Mouse (Mus musculus) T-helper 1 cell (primary cell): ENCODE measurements at regions not wholly inside any gene's neighbourhood (a gene's known extent, or its start where the extent isn't known, plus 50 kb on each side); places are given as distances from the start of the nearest gene placed in this dataset.

Experiments
- in situ Hi-C: fragments of 300-600 bp; cut with MboI, MseI; formaldehyde crosslinking; loops from one replicate; pipeline ENCODE4 v1.15.1; 2025; ENCODE audit warnings: high pct_unique_total_duplicates

DNA sequence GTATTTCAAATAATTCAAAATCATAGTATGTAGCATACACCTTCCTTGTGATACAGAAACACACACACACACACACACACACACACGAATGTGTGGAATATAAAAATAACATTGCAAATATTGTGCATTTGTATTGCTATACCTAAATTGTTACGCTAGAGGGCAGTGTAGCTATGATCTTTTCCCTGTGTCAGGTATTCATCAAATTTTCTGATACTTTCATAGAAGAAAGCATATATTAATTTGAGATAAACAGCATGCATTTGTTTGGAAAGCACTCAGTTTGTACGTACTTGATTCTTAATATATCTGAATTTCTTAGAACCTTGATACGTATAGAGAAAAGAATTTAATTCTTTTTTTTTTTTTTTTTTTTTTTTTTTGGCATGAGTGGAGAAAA is 1700.9 kb upstream of the Sel1l start:
- in situ Hi-C loops, result no loop called here

- in situ Hi-C loops, result no loop called here
Observed at GRCm38 (mm10) chr12:93523465-93523864, 1674.5 kb upstream of the Sel1l start.

DNA sequence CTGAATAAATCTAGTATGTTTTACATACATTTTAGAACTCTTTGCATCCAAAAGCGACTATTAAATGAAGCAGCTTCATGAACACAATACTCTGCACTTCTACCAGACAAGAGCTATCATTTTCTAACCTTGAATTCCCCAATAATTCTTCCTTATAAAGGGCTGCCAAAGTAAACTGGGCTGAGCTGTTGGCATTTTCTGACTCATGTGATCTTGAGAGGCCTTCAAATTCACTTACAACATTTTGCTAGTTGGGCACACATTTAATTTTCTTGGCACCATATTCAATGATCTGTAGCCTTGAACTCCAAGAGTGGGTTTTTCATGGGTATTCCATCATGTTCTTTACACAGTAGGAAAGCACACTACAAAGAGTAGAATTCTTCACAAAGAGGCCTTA is 1637.4 kb upstream of the Sel1l start:
- in situ Hi-C loops, result no loop called here

GRCm38 (mm10) chr12:93462106-93462505 is 1613.1 kb upstream of the Sel1l start:
- in situ Hi-C loops, result no loop called here

- in situ Hi-C loops, result no loop called here
Observed at GRCm38 (mm10) chr12:93449436-93449835, 1600.5 kb upstream of the Sel1l start.

DNA sequence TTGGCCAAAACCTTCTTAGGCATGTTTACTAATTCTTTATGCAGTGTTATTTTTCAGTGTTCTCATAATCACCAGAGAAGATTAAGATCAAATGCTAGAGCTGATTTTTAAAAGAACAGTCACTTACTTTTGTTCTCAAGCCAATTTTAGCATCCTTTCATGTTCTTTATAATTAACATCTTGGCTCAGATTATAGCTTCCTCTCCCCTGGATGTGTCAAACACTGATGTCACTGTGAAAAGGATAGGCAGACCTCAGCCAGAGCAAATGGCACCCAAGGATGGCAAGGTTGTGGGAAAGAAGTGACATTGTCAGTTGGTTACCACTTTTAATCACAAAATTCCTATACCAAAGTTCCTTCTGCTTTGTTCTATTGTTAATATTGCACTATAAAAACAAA is 1580.3 kb upstream of the Sel1l start:
- in situ Hi-C loops, result no loop called here

GRCm38 (mm10) chr12:93427988-93428387 is 1579.0 kb upstream of the Sel1l start:
- in situ Hi-C loops, result no loop called here

GRCm38 (mm10) chr12:93416381-93416780 is 1567.4 kb upstream of the Sel1l start:
- in situ Hi-C loops, result no loop called here

DNA sequence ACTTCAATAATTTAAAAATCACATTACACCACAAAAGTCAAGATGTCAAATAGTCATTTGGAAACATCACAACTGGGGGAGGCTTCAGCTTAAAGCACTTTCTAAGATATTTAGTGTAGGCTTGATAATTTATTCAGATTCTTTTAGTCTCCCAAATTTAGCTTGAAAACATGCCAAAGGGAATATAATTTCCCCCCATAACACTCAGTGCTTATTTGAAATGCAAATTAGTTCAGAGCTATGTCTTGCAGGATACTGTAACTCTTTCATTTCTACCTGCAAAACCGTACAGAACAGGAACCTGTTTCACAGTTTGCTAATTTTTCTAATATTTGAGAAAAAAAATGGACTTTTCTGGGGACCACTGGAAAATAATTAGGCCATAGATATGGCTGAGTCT is 1566.8 kb upstream of the Sel1l start:
- in situ Hi-C loops, result no loop called here

DNA sequence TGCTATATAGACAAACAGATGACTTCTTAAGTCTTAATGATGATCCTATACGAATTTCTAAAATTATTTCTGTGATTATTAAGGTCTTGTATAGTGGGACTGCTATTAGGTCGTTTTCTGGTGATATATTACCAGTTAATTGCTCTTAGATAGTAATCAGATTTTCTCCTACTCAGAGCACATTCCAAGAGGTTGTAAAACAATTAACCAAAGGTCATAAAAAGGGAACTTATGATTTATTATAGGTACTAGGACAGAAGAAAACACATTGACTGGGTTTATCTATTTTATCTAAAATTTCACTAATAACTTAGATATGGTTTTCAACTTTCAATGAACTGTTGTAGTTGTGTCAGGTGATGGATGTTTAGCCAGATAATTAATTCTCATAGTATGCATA is 1536.6 kb upstream of the Sel1l start:
- in situ Hi-C loops, result no loop called here

DNA sequence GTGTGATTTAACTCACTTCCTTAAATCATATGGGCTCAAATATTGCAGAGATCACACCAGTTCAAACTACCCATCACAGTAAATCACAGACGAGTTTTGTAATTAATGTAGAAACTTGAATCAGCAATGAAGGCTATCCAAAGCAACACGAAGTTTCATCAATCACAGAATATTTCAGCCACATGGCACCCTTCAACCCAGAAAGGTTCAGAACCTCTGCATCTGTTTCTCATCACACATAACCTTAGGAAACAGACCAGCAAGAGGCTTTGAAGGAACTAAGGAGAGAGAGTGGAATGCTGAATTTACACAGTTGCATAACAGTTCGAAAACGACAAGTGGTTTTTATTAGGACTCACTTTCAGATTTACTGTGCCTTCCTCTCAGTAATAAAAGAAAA is 1494.0 kb upstream of the Sel1l start:
- in situ Hi-C loops, result no loop called here

DNA sequence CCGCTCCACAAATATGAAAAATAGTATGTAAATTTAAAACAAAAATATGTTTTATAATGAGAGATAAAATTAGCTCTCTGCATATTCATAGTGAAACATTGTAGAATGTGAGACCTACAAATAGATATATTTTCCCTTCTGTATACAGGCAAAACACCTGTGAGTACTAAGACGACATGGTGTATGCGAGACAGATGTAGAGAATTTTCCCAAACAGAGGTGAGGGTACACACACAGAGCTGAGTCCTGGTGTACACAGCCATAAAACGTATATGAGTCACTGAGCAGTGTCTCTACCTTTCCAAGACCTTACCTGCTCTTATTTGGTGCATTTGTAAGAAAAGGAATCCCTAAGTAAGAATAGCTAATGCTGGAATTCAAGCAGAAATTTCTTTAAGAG is 1493.6 kb upstream of the Sel1l start:
- in situ Hi-C loops, result no loop called here

DNA sequence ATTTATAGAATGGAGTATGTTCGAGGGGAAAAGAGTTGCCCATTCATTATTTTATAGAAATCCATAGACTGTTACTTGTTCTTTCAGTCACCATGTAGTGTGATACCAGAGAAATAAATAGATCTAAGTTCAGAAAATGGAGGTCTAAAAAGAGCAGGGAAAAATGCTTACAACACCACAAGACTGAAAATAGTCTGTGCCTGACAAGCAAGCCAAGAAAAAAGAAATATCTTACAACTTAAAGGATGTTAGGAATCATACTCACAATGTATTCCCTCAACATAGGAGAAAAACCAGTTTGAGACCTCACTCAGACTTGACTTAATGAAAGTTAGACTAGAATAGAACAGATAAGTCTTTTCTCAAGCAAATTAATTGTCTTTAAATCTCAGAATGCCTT is 1486.6 kb upstream of the Sel1l start:
- in situ Hi-C loops, result no loop called here

GRCm38 (mm10) chr12:93312214-93312613 is 1463.3 kb upstream of the Sel1l start:
- in situ Hi-C loops, result no loop called here

DNA sequence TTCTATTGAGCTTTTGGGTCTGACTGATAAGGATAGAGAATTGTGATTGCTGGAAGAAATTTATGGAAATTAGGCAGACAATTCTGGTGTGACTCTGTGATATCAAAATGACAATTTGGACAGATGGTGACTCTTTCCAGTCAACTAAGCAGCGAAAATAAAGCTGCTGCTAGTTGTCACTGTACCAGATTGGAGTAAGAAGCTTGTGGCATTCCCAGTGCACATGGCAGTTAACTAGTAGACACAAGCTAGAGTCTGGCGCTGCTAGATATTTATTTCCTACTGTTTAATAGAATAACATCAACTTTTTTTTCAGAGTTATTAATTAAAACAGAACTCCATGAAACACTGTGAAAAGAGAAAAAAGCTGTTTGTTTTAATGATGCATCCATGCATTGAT is 1432.9 kb upstream of the Sel1l start:
- in situ Hi-C loops, result no loop called here

DNA sequence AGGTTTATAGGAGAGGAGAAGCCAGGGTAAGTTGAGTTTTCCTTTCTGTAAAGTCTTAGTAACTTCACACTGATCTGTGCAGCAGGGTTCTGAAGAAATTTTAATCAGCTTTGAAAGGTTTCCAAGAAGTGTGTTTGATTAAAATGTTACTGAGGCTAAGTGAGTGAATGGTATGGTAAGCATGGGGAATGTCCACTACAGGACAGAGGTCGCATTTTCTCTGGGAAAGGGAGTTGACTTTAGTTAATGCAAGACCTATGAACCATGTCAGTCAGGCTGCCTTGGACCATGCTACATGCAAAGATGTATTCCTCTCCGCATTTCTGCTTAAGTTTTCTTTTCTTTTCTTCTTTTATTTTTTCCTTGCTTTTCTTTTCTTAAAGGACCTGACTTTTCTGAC is 1424.7 kb upstream of the Sel1l start:
- in situ Hi-C loops, result no loop called here

GRCm38 (mm10) chr12:93230237-93230636 is 1381.3 kb upstream of the Sel1l start:
- in situ Hi-C loops, result no loop called here

- in situ Hi-C loops, result no loop called here
Observed at GRCm38 (mm10) chr12:93226826-93227225, 1377.9 kb upstream of the Sel1l start.

- in situ Hi-C loops, result no loop called here
Observed at GRCm38 (mm10) chr12:93221179-93221922, 1372.4 kb upstream of the Sel1l start.

DNA sequence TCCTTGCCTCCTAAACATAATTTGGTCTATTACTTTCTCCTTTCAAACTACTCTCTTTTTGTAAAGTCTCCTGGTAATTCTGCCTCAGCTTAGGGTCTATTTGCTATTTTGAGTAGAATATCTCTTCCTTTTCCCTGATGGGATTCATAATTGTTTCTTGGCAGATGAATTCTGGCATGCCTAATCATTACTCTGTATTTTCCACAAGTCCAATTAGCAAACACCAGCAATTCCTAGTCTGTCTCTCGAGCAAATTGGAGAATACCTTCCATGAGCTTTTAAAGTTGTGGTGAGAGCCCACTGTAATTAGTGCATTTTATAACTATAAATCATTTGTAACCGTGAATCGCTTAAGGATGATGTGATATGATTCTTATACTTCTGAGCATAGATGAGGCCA is 1358.6 kb upstream of the Sel1l start:
- in situ Hi-C loops, result no loop called here

DNA sequence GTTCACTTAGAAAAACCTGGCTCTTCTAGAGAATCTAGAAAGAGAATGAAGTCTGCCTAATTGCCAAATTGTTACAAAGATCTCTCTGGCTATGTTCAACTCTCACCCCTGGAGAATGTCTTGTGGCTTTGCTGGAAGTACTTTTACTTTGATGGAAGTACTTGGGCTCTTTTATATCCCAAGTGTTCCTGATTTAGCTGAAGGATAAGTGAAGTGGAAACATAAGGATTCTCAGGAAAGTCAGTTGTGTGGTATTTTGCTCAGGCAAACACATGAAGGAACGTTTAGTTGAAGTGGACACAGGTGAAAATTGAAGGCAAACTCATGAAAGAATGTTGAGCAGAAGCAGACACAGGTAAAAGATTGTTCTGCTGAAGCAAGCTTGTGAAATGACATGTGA is 1340.0 kb upstream of the Sel1l start:
- in situ Hi-C loops, result no loop called here

DNA sequence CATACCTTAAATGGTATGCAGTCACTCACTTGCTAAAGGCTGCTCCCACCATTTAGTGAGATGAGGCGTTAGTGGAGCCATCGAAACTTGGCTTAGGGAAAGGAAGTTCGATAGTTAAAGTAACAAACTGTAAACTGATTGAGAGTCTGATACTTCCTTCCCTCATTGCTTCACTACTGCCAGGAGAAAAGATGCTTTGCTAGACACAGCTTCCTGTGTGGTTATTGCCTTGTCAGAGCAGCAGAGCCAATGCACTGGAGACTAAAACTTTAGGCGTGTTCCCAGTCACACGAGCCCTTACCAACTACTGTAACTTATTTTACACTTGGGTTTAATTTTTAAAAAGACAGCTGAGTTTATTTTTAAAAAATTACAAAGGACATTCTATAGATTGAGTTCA is 1324.8 kb upstream of the Sel1l start:
- in situ Hi-C loops, result no loop called here

- in situ Hi-C loops, result no loop called here
Observed at GRCm38 (mm10) chr12:93160252-93160651, 1311.3 kb upstream of the Sel1l start.

- in situ Hi-C loops, result no loop called here
Observed at GRCm38 (mm10) chr12:93152618-93153245, 1303.8 kb upstream of the Sel1l start.
